Mouse (Mus musculus) C2C12 (cell line): Measurements from ENCODE around the gene Pde12.

Source experiments
- CEBPB ChIP-seq: IDR thresholded peaks from one replicate; pipeline ENCODE4 v1.6.1; 2011; ENCODE audit warnings: low read depth, mild to moderate bottlenecking, control low read depth, moderate library complexity
- CTCF ChIP-seq: IDR thresholded peaks from one replicate; pipeline ENCODE4 v1.5.1; 2011; ENCODE audit not compliant: control insufficient read depth, insufficient read depth, insufficient read length
- FOSL1 ChIP-seq: IDR thresholded peaks from one replicate; pipeline ENCODE4 v1.8.0; 2011; ENCODE audit warnings: mild to moderate bottlenecking, low read length; ENCODE audit not compliant: poor library complexity, insufficient read depth, severe bottlenecking
- MAX ChIP-seq: IDR thresholded peaks from one replicate; pipeline ENCODE4 v1.6.1; 2011; ENCODE audit warnings: mild to moderate bottlenecking, control low read depth
- MYOD1 ChIP-seq: IDR thresholded peaks from one replicate; pipeline ENCODE4 v1.6.1; 2011; ENCODE audit warnings: low read depth; ENCODE audit not compliant: control insufficient read depth, insufficient read length
- MYOG ChIP-seq: IDR thresholded peaks from one replicate; pipeline ENCODE4 v1.6.1; 2011; ENCODE audit not compliant: control insufficient read depth, insufficient read length; ENCODE audit errors: extremely low read depth
- USF1 ChIP-seq: IDR thresholded peaks from one replicate; pipeline ENCODE4 v1.6.1; 2011; ENCODE audit warnings: low read depth, mild to moderate bottlenecking, control low read depth, moderate library complexity

GRCm38 (mm10) chr14:26662016-26662415 is 7.7 kb downstream of the Pde12 start:
- TF ChIP-seq MAX (no peak), MYOD1 (no peak), MYOG (no peak), CTCF (no peak), USF1 (no peak), CEBPB (no peak), FOSL1 (no peak)
